Mouse (Mus musculus) forebrain, embryonic 14.5 days (tissue): ENCODE data around the gene Glrx3. TPM values are rescaled to one million over a fixed set of nuclear protein-coding genes. Genes with fewer than 3 reads are reported as not detected.

Experiments used
- ATAC-seq: fragments of 200-750 bp; cut with Nextera tagmentation; 2 replicates; pipeline ENCODE4 v1.8.0; 2017; ENCODE audit warnings: mild to moderate bottlenecking, moderate library complexity
- DNase-seq: peaks from one replicate; pipeline ENCODE4 v3.0.0-alpha.2; 2015; ENCODE audit warnings: low spot score
- H3K27ac ChIP-seq: fragments of 300-500 bp; sonication (generic); 2 replicates; pipeline ENCODE4 v1.5.1; 2014; ENCODE audit warnings: low read depth, mild to moderate bottlenecking, control low read depth, low read length, moderate library complexity
- H3K27me3 ChIP-seq: fragments of 300-500 bp; sonication (generic); replicated peaks from 2 replicates; pipeline ENCODE4 v1.6.1; 2014; ENCODE audit warnings: low read length, control low read depth, mixed read lengths; ENCODE audit not compliant: control insufficient read depth, insufficient read depth
- H3K36me3 ChIP-seq: fragments of 300-500 bp; sonication (generic); 2 replicates; pipeline ENCODE4 v1.6.1; 2014; ENCODE audit warnings: low read length, control low read depth; ENCODE audit not compliant: control insufficient read depth, insufficient read depth
- H3K4me1 ChIP-seq: fragments of 300-500 bp; sonication (generic); 2 replicates; pipeline ENCODE4 v1.6.1; 2014; ENCODE audit warnings: antibody characterized with exemption, low read length, control low read depth; ENCODE audit not compliant: control insufficient read depth, insufficient read depth
- H3K4me2 ChIP-seq: fragments of 300-500 bp; sonication (generic); 2 replicates; pipeline ENCODE4 v1.6.1; 2014; ENCODE audit warnings: mild to moderate bottlenecking, control low read depth, low read length
- H3K4me3 ChIP-seq: fragments of 300-500 bp; sonication (generic); 2 replicates; pipeline ENCODE4 v1.5.1; 2014; ENCODE audit warnings: low read depth, low read length, control low read depth
- H3K9ac ChIP-seq: fragments of 300-500 bp; sonication (generic); 2 replicates; pipeline ENCODE4 v1.6.1; 2014; ENCODE audit warnings: mild to moderate bottlenecking, low read length, control low read depth, moderate library complexity
- H3K9me3 ChIP-seq: fragments of 300-500 bp; sonication (generic); replicated peaks from 2 replicates; pipeline ENCODE4 v1.6.1; 2016; ENCODE audit warnings: low read length, control low read depth, mixed read lengths; ENCODE audit not compliant: control insufficient read depth
- WGBS: fragments of 180-500 bp; shearing (Covaris S2); extraction: QIAGEN DNeasy Blood & Tissue Kit; methylation state at CpG from one replicate; pipeline ENCODE4 v1.1.7; 2014; 5-methylcytosine and 5-hydroxymethylcytosine counted together
- polyA plus RNA-seq: library from polyadenylated mRNA; unstranded; fragments of >200 nt; fragmentation: Nextera tagmentation; extraction: Ambion mirVana; gene quantifications from 2 replicates; pipeline ENCODE4 v1.2.1, GENCODE M21; 2014

Glrx3 gene
- polyA plus RNA-seq, 1 experiment from 2014 or later, result 339 TPM

DNA sequence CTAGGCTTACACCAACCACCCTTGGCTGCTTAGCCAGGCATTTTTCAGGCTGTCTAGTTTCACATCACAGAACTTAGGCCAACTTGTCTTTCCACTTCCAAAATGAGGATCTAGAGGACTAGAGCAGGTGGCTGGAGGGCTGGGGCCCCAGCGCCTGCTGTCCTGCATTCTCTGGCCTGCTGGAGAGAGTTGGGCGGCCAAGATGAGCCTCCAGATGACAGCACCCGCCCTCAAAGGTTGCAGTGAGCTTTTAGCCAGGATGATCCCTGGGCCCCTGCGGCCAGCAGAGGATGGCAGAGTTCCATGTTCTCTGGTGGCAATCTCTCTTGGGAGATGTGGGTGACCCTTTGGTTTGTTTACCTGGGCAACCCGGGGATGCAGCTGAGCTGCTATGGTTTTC is 51.0 kb downstream of the Glrx3 start:
- H3K9me3 ChIP-seq, result no peaks in the 10 kb centered on the region
- no peak overlapping the region for H3K4me3 ChIP-seq
- H3K36me3 ChIP-seq, result no peaks in the 10 kb centered on the region
- 76% methylated on average over 5 of the region's 5 CpGs for WGBS
- no peak overlapping the region for H3K27ac ChIP-seq
- no peak for ATAC-seq
- no peak overlapping the region for H3K9ac ChIP-seq
- H3K4me1 ChIP-seq, result no peaks in the 10 kb centered on the region
- no peak overlapping the region for H3K4me2 ChIP-seq
- no peaks in the 10 kb centered on the region for H3K27me3 ChIP-seq
- no peak for DNase-seq

DNA sequence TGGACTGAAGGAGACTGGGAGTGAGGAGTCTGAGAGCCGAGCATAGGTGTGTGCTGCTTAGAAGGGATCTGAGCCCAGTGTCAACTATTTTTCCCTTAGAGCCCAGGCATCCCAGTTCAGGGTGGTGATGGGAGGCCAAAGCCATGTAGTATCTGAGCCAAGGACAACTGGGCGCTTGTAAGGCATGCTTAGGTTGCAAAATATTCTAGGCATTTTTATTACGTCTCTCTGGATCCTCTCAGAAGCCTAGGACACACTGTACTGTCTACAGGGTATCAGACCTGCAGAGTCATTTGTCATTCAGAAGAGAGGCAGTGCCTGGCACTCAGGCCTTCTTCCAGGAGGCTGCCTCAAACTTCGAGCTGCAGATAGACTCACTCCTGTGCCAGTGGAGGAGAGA is 53.3 kb downstream of the Glrx3 start:
- Histone ChIP-seq H3K4me1 (no peaks in the 10 kb centered on the region), H3K27ac (no peak overlapping the region), H3K9ac (no peak overlapping the region), H3K4me2 (no peak overlapping the region), H3K4me3 (no peak overlapping the region), H3K9me3 (no peaks in the 10 kb centered on the region), H3K36me3 (no peaks in the 10 kb centered on the region), H3K27me3 (no peaks in the 10 kb centered on the region)
- ATAC-seq, result no peak
- WGBS, result 74% methylated on average over 4 of the region's 4 CpGs
- DNase-seq, result no peak

DNA sequence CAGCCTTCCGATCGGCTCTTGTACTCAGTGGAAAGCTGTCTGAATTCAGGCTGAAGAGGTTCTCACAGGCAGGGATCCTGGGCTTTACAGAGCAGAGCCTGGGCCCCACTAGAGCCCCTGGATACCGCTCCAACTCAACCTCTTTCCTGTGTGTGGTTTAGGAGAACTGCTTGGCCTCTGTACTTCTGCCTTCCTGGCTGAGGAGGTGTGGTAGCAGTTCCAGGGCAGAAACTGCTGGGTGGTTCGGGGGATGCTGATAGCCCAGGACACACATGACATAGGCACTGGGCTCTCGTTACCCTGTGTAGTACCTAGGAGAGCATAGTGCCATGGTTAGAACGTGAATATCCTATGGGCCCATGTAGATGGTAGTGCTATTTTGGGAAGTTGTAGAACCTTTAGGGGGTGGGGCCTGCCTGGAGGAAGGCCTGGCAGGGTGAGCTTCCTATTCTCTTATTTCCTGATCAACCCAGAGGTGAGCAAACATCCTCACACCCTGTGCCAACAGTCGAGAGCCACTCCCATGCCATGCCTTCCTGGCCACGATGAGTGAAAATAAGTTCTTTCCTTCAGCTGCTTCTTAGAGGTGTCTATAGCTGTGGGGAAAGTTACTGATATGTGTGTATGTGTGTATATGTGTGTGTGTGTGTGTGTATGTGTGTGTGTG is 55.0 kb downstream of the Glrx3 start:
- H3K4me2 ChIP-seq, result no peak overlapping the region
- no peaks in the 10 kb centered on the region for H3K27me3 ChIP-seq
- DNase-seq (no peak), ATAC-seq (no peak)
- H3K4me1 ChIP-seq, result no peaks in the 10 kb centered on the region
- no peak overlapping the region; the same call in 1 of the 2 replicates for H3K27ac ChIP-seq
- H3K9me3 ChIP-seq, result no peaks in the 10 kb centered on the region
- 88% methylated on average over 8 of the region's 8 CpGs for WGBS
- H3K9ac ChIP-seq, result no peak overlapping the region
- no peak overlapping the region for H3K4me3 ChIP-seq
- H3K36me3 ChIP-seq, result no peaks in the 10 kb centered on the region

DNA sequence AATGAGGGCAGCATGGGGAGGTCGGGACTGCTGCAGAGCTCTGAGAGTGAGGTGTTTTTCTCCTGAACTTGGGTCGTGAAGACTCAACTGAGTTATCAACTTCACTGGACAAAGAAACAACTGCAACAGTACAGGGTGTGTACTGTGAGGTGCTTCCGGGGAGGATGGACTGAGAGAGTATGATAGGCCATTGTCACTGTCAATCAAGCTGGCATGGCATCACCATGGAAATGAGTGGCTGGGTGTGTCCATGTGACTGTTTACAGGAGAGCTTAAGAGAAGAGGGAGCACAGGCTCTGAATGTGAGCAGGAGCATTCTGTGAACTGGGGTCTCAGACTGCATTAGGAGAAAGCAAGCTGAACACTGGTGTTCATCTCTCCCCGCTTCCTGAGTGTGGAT is 61.3 kb downstream of the Glrx3 start:
- no peak for ATAC-seq
- Histone ChIP-seq H3K27ac (no peak overlapping the region), H3K36me3 (no peaks in the 10 kb centered on the region), H3K4me2 (no peak overlapping the region), H3K9me3 (no peaks in the 10 kb centered on the region), H3K9ac (no peak overlapping the region), H3K27me3 (no peaks in the 10 kb centered on the region), H3K4me3 (no peak overlapping the region), H3K4me1 (no peaks in the 10 kb centered on the region)
- WGBS, result 77% methylated on average over 4 of the region's 4 CpGs
- no peak for DNase-seq

DNA sequence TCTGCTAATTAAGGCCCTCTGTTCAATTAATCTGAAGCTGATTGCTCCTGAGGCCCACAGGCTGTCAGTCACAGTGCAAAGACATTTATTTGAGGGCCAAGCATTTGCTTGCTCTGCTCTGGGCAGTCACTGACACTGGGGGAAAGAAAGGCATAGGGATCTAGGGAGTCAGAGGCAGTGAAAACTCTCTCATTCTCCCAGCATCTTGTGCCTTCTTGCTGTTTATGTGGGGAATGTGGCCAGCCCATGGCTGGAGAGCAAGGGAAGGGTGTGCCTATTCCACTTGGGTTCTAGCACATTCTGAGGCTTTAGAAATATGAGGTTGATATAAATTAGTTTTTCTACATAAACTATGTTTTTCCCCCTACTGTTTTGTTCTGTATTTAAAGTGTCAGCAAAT is 80.2 kb downstream of the Glrx3 start:
- Histone ChIP-seq H3K27me3 (no peaks in the 10 kb centered on the region), H3K9me3 (no peaks in the 10 kb centered on the region), H3K36me3 (no peaks in the 10 kb centered on the region), H3K4me2 (no peak overlapping the region), H3K9ac (no peak overlapping the region), H3K27ac (no peak overlapping the region), H3K4me3 (no peak overlapping the region), H3K4me1 (no peaks in the 10 kb centered on the region)
- ATAC-seq (no peak), DNase-seq (no peak)

DNA sequence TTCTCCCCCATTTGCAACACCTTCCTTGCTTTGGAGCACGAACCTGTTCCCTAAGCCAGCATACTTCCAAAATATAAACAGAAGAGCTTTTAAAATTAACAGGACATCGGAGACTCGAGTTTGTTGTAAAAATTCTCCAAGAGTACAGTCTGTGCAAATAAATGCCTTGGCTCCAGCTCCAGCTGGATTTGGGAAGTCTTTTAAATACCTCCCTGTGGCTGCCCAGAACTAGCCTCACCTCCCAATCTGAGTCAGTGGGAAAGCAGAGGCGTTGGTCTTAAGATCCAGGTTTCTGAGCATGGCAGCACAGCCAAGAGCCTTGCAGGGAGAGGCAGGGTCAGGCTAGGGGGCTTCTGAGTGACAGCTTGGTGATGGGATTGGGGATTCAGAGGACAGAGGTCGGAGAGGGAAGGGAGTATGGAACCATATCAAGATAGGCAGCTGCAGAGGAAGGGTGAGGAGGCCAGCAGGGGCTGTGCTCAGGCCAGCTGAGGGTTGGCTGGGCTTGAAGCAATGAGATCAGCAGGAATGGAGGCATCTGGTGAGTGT is 80.7 kb downstream of the Glrx3 start:
- H3K4me1 ChIP-seq, result no peaks in the 10 kb centered on the region
- WGBS, result 74% methylated on average over 5 of the region's 5 CpGs
- no peak overlapping the region for H3K4me2 ChIP-seq
- H3K9me3 ChIP-seq, result no peaks in the 10 kb centered on the region
- DNase-seq, result no peak
- H3K27me3 ChIP-seq, result no peaks in the 10 kb centered on the region
- H3K4me3 ChIP-seq, result no peak overlapping the region
- ATAC-seq, result no peak
- no peak overlapping the region for H3K27ac ChIP-seq
- no peak overlapping the region for H3K9ac ChIP-seq
- H3K36me3 ChIP-seq, result no peaks in the 10 kb centered on the region

Other genes with a start within 250 kb of the Glrx3 start
- gene Ebf3, start 123.2 kb upstream of the Glrx3 start, polyA plus RNA-seq, result 0.89 and 1.2 TPM in 2 replicates
- 8.9 and 10.6 TPM in 2 replicates for gene 9430038I01Rik, start 26.9 kb upstream of the Glrx3 start, polyA plus RNA-seq